Mouse (Mus musculus): ENCODE results near the gene Tusc2.

GRCm38 (mm10) chr9:107521190-107521589, 41.9 kb upstream of the Tusc2 start:
- TF ChIP-seq MAFK (IDR thresholded peaks at IDR 0.05; ENCODE audit: insufficient read depth, low read depth, low read length) (no peak), HCFC1 (IDR thresholded peaks at IDR 0.05; ENCODE audit: borderline replicate concordance, insufficient read depth, low read length) (no peak), ZNF384 (IDR thresholded peaks at IDR 0.05; ENCODE audit: low read depth, low read length) (no peak), CHD2 (IDR thresholded peaks at IDR 0.05; ENCODE audit: low read depth, low read length) (no peak)
